Mouse (Mus musculus): Measurements from ENCODE around the gene Plppr5. TPM values are rescaled to one million over a fixed set of nuclear protein-coding genes. Genes with fewer than 3 reads are reported as not detected.

Gene Plppr5
- total and polyA plus RNA-seq, 2 experiments from 2014 or later, result 1.1 to 2.0 TPM

DNA sequence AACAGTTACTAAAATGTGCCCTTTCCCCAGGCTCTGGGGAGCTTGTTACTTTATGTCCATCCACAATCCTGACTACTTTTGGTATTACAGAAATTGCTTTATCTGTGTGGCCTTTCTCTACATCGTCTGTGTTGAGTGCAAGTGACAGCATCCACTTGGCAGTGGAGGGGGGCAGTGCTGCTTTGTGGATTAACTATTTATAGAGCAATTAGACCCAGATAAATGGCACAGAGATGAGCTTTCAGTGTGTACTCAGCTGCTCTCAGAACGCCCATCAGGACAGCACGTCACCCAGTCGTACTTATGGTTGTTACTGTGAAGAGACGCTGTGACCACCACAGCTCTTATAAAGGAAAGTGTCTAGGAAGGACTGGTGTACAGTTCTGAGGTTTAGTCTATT is 36.8 kb downstream of the Plppr5 start:
- H3K27me3 ChIP-seq (ENCODE audit: control insufficient read depth, insufficient read depth, low read length), result no peaks in the 10 kb centered on the region
- TF ChIP-seq CTCF (IDR thresholded peaks at IDR 0.05; ENCODE audit: low read depth), result no peak
- ATAC-seq (ENCODE audit: insufficient read depth, low read depth), result peak; percentile 64
- H3K27ac ChIP-seq (ENCODE audit: low read depth), result peak overlapping the region; percentile 56
- H3K4me1 ChIP-seq (ENCODE audit: control insufficient read depth, insufficient read depth), result peaks cover 15% of the 10 kb centered on the region
- 35% methylated on average over 5 of the region's 5 CpGs for WGBS
- H3K36me3 ChIP-seq (replicated peaks; ENCODE audit: control insufficient read depth, insufficient read depth, low read length), result no peaks in the 10 kb centered on the region
- no peak overlapping the region for H3K4me3 ChIP-seq (ENCODE audit: low read depth, low read length)
- H3K9me3 ChIP-seq (replicated peaks; ENCODE audit: control insufficient read depth, low read length), result no peaks in the 10 kb centered on the region
- no peak overlapping the region for H3K9ac ChIP-seq (replicated peaks; ENCODE audit: low read depth, low read length)
- no peak for DNase-seq (ENCODE audit: low spot score)
- no peak overlapping the region; the same call in 1 of the 2 replicates for H3K4me2 ChIP-seq (ENCODE audit: low read depth, low read length)

DNA sequence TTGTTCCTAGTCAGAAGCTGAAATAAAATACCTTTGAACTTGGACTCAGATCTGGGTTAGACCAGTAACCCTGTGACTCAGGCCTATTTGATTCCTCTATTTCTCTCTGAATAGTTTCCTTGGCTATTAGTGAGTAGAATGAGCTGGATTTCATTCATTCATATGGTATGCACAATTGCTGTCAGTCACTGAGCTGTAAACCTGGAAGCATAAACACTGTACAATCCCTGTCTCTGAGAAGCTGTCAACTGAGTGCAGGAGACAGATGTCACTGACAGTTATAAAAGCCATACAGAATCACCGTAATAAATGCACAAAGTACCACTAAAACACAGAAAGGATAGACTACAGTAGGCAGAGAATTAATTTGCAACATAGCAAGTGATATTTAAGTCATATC is 40.2 kb downstream of the Plppr5 start:
- peaks cover 6% of the 10 kb centered on the region for H3K4me1 ChIP-seq (ENCODE audit: control insufficient read depth, insufficient read depth)
- no peak overlapping the region for H3K27ac ChIP-seq (ENCODE audit: low read depth)
- no peak overlapping the region for H3K9ac ChIP-seq (replicated peaks; ENCODE audit: low read depth, low read length)
- ATAC-seq (ENCODE audit: insufficient read depth, low read depth) (no peak), DNase-seq (ENCODE audit: low spot score) (no peak)
- no peaks in the 10 kb centered on the region for H3K27me3 ChIP-seq (ENCODE audit: control insufficient read depth, insufficient read depth, low read length)
- no peak overlapping the region for H3K4me3 ChIP-seq (ENCODE audit: low read depth, low read length)
- H3K36me3 ChIP-seq (replicated peaks; ENCODE audit: control insufficient read depth, insufficient read depth, low read length), result no peaks in the 10 kb centered on the region
- no peak for TF ChIP-seq CTCF (IDR thresholded peaks at IDR 0.05; ENCODE audit: low read depth)
- no peaks in the 10 kb centered on the region for H3K9me3 ChIP-seq (replicated peaks; ENCODE audit: control insufficient read depth, low read length)
- no peak overlapping the region for H3K4me2 ChIP-seq (ENCODE audit: low read depth, low read length)
- WGBS, result 56% methylated on average over 1 of the region's 1 CpGs

DNA sequence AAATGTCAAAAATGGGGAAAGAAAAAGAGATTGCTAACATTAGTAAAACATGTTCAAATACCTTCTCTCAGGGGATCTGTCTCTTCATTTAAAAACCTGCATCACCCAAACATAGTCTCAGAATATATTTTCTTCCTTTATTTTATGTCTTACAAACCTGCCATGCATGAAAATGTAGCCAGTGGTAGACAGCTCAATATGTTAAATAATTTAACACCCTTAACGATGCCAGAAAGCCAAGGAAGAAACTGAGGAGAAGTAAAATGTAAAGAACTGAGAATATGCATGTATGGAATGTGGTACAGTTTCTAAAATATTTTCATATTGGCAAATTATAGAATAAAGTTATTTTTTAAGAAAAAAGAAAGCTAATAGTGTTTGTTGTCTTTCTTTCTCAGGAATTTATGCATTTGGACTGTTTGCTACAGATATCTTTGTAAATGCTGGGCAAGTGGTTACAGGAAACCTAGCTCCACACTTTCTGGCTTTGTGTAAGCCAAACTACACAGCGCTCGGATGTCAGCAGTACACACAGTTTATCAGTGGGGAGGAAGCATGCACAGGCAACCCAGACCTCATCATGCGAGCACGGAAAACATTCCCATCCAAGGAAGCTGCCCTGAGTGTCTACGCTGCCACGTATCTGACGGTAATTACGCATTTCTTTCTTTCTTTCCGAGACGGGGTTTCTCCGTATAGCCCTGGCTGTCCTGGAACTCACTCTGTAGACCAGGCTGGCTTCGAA is 50.8 kb downstream of the Plppr5 start:
- H3K4me3 ChIP-seq (ENCODE audit: low read depth, low read length), result no peak overlapping the region
- H3K36me3 ChIP-seq (replicated peaks; ENCODE audit: control insufficient read depth, insufficient read depth, low read length), result no peaks in the 10 kb centered on the region
- H3K4me1 ChIP-seq (ENCODE audit: control insufficient read depth, insufficient read depth), result no peaks in the 10 kb centered on the region
- ATAC-seq (ENCODE audit: insufficient read depth, low read depth) (no peak), DNase-seq (ENCODE audit: low spot score) (no peak)
- TF ChIP-seq CTCF (IDR thresholded peaks at IDR 0.05; ENCODE audit: low read depth), result no peak
- no peak for TF ChIP-seq EP300 (IDR thresholded peaks at IDR 0.05; ENCODE audit: low read depth)
- no peak overlapping the region for H3K9ac ChIP-seq (replicated peaks; ENCODE audit: low read depth, low read length)
- no peak overlapping the region for H3K4me2 ChIP-seq (ENCODE audit: low read depth, low read length)
- no peaks in the 10 kb centered on the region for H3K27me3 ChIP-seq (ENCODE audit: control insufficient read depth, insufficient read depth, low read length)
- H3K9me3 ChIP-seq (replicated peaks; ENCODE audit: control insufficient read depth, low read length), result no peaks in the 10 kb centered on the region
- 83% methylated on average over 13 of the region's 13 CpGs for WGBS
- no peak overlapping the region for H3K27ac ChIP-seq (ENCODE audit: low read depth)

DNA sequence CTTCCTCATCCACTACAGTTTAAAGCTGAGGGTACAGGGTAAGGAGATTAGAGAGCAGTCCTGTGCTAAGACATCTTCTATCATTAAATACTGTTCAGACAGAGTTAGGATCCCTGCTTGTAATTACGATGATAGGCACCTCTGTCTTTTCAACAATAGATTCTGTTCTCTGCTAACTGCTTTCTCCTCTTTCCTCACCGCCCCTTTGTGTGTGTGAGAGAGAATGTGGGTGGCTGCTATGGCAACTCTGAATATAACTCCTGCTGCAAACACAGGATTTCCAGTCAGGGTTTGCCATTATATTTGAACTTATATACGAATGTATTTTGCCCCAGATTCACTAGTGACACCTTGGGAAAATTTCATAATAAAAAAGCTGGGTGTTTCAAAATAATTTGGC is 54.2 kb downstream of the Plppr5 start:
- no peak overlapping the region for H3K27ac ChIP-seq (ENCODE audit: low read depth)
- H3K4me3 ChIP-seq (ENCODE audit: low read depth, low read length), result no peak overlapping the region
- no peak for TF ChIP-seq EP300 (IDR thresholded peaks at IDR 0.05; ENCODE audit: low read depth)
- no peak for TF ChIP-seq CTCF (IDR thresholded peaks at IDR 0.05; ENCODE audit: low read depth)
- no peaks in the 10 kb centered on the region for H3K9me3 ChIP-seq (replicated peaks; ENCODE audit: control insufficient read depth, low read length)
- ATAC-seq (ENCODE audit: insufficient read depth, low read depth) (no peak), DNase-seq (ENCODE audit: low spot score) (no peak)
- no peak overlapping the region for H3K4me2 ChIP-seq (ENCODE audit: low read depth, low read length)
- H3K9ac ChIP-seq (replicated peaks; ENCODE audit: low read depth, low read length), result no peak overlapping the region
- no peaks in the 10 kb centered on the region for H3K27me3 ChIP-seq (ENCODE audit: control insufficient read depth, insufficient read depth, low read length)
- H3K36me3 ChIP-seq (replicated peaks; ENCODE audit: control insufficient read depth, insufficient read depth, low read length), result no peaks in the 10 kb centered on the region
- 69% methylated on average over 3 of the region's 3 CpGs for WGBS
- peaks cover under 1% of the 10 kb centered on the region; the same call in 1 of the 2 replicates for H3K4me1 ChIP-seq (ENCODE audit: control insufficient read depth, insufficient read depth)

DNA sequence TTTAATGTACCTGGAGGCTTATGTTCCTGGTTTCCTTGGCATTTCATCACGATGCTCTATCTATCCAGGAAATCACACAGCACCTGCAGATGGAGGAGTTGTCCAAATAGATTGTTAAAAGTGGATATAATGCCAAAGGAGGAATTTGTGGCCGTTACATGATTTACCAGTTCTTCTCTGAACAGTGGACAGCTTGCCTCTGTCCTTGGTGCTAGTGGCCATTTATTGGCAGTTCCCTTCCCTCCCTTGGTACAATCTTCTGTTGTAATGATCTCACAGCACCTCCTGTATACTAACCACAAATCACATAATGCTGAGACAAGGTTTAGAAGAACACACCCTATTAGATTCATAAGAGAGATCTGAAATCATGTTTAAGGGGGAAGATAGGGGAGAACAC is 55.7 kb downstream of the Plppr5 start:
- no peak for TF ChIP-seq EP300 (IDR thresholded peaks at IDR 0.05; ENCODE audit: low read depth)
- no peak for TF ChIP-seq CTCF (IDR thresholded peaks at IDR 0.05; ENCODE audit: low read depth)
- WGBS, result 36% methylated on average over 2 of the region's 2 CpGs
- peaks cover 15% of the 10 kb centered on the region for H3K4me1 ChIP-seq (ENCODE audit: control insufficient read depth, insufficient read depth)

DNA sequence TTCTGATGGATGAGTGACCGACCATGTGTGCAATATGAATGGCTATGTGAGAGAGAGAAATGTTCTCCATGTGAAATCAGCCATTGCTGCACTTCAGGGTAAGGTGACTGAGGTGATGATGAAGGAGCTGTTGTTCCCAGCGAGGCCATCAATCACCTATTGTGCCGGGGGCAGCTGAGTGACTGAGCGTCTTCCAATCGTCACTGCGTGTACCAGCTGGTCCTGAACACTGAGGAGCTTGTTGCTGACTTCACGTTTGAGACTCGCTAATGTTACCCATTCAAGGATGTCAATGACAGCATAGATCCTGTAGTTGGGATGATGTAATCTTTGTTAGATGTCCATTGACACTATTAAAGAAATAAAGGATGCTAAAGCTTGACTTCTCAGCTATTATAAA is 74.0 kb downstream of the Plppr5 start:
- DNase-seq (ENCODE audit: low spot score), result no peak
- Histone ChIP-seq H3K9ac (replicated peaks; ENCODE audit: low read depth, low read length) (no peak overlapping the region), H3K36me3 (replicated peaks; ENCODE audit: control insufficient read depth, insufficient read depth, low read length) (no peaks in the 10 kb centered on the region), H3K4me2 (ENCODE audit: low read depth, low read length) (no peak overlapping the region), H3K9me3 (replicated peaks; ENCODE audit: control insufficient read depth, low read length) (no peaks in the 10 kb centered on the region), H3K27me3 (ENCODE audit: control insufficient read depth, insufficient read depth, low read length) (no peaks in the 10 kb centered on the region), H3K4me3 (ENCODE audit: low read depth, low read length) (no peak overlapping the region), H3K27ac (ENCODE audit: low read depth) (no peak overlapping the region), H3K4me1 (ENCODE audit: control insufficient read depth, insufficient read depth) (no peaks in the 10 kb centered on the region)
- WGBS, result 73% methylated on average over 8 of the region's 8 CpGs
- no peak for TF ChIP-seq EP300 (IDR thresholded peaks at IDR 0.05; ENCODE audit: low read depth)
- no peak for TF ChIP-seq CTCF (IDR thresholded peaks at IDR 0.05; ENCODE audit: low read depth)
- ATAC-seq (ENCODE audit: insufficient read depth, low read depth), result no peak

More for the DNA sequence above, 55.7 kb downstream of the Plppr5 start:
- no peaks in the 10 kb centered on the region for H3K9me3 ChIP-seq (replicated peaks; ENCODE audit: control insufficient read depth, low read length)
- DNase-seq (ENCODE audit: low spot score) (no peak), ATAC-seq (ENCODE audit: insufficient read depth, low read depth) (no peak)
- H3K4me2 ChIP-seq (ENCODE audit: low read depth, low read length), result no peak overlapping the region
- H3K27ac ChIP-seq (ENCODE audit: low read depth), result no peak overlapping the region
- no peaks in the 10 kb centered on the region for H3K27me3 ChIP-seq (ENCODE audit: control insufficient read depth, insufficient read depth, low read length)
- no peaks in the 10 kb centered on the region for H3K36me3 ChIP-seq (replicated peaks; ENCODE audit: control insufficient read depth, insufficient read depth, low read length)
- no peak overlapping the region for H3K4me3 ChIP-seq (ENCODE audit: low read depth, low read length)
- no peak overlapping the region for H3K9ac ChIP-seq (replicated peaks; ENCODE audit: low read depth, low read length)

Data from heart, postnatal 0 days (tissue).